Mouse (Mus musculus) ES-E14 (cell line): ENCODE results near the gene Shq1.

Experiments
- CHD2 ChIP-seq: IDR thresholded peaks from 2 replicates; pipeline ENCODE4 v1.6.1; 2014; ENCODE audit warnings: mild to moderate bottlenecking, low read depth, low read length, inconsistent platforms
- HCFC1 ChIP-seq: IDR thresholded peaks from 2 replicates; pipeline ENCODE4 v1.6.1; 2012; ENCODE audit warnings: low read length, inconsistent platforms, borderline replicate concordance; ENCODE audit not compliant: insufficient read depth
- MAFK ChIP-seq: IDR thresholded peaks from 2 replicates; pipeline ENCODE4 v1.6.1; 2014; ENCODE audit warnings: mild to moderate bottlenecking, low read depth, low read length, inconsistent platforms; ENCODE audit not compliant: insufficient read depth
- ZC3H11A ChIP-seq: IDR thresholded peaks from 2 replicates; pipeline ENCODE4 v1.6.1; 2012; ENCODE audit warnings: low read depth, mild to moderate bottlenecking, inconsistent platforms, low read length, borderline replicate concordance
- ZNF384 ChIP-seq: IDR thresholded peaks from 2 replicates; pipeline ENCODE4 v1.6.1; 2012; ENCODE audit warnings: low read depth, low read length, inconsistent platforms

GRCm38 (mm10) chr6:100645469-100646201, 25.3 kb downstream of the Shq1 start:
- TF ChIP-seq MAFK (no peak), HCFC1 (no peak), ZC3H11A (no peak), ZNF384 (no peak), CHD2 (no peak)
